8 mouse cellular contexts compared by ENCODE assay signal in genomic region chr5:77307821-77308553, GRCm38 (mm10). TPM values are rescaled to one million over a fixed set of nuclear protein-coding genes. Genes with fewer than 3 reads are reported as not detected.
DNase-seq lines count a peak whose midpoint lies in the region; ATAC-seq lines count a peak whose summit lies in the region.
"Had no signal": no experiment of that assay in that cellular context is flagged by ENCODE, and none has a peak within 500 bp of the region (broad histone marks: within the 10 kb centered on the region; RNA-seq: fewer than 3 reads in every experiment).

No protein-coding gene starts in this region.

- H3K36me3 ChIP-seq in megakaryocyte, embryonic 14.5 days (replicated peaks; ENCODE audit: low read length), result peaks cover 45% of the 10 kb centered on the region
- H3K36me3 ChIP-seq in forebrain, embryonic 14.5 days (ENCODE audit: control insufficient read depth, insufficient read depth, low read length), result peaks cover 33% of the 10 kb centered on the region
- peaks cover 35% of the 10 kb centered on the region for H3K36me3 ChIP-seq in liver, embryonic 13.5 days

- no peak for ATAC-seq in megakaryocyte, adult 5-6 weeks (ENCODE audit: poor library complexity, severe bottlenecking)
- ATAC-seq in forebrain, embryonic 14.5 days, result no peak
- ATAC-seq in liver, embryonic 13.5 days (ENCODE audit: low read depth), result no peak
- ATAC-seq: inflammation-experienced regulatory T-cells, adult 6 months had no signal

- peaks cover 34% of the 10 kb centered on the region for H3K4me1 ChIP-seq in megakaryocyte, embryonic 14.5 days
- H3K4me1 ChIP-seq in forebrain, embryonic 14.5 days (ENCODE audit: control insufficient read depth, insufficient read depth, low read length), result peaks cover 19% of the 10 kb centered on the region
- H3K4me1 ChIP-seq in liver, embryonic 13.5 days (replicated peaks), result peaks cover 40% of the 10 kb centered on the region

- H3K27ac ChIP-seq in forebrain, embryonic 14.5 days (ENCODE audit: low read depth, low read length), result no peak overlapping the region
- H3K27ac ChIP-seq in liver, embryonic 13.5 days, result peak overlapping the region; percentile 35

- WGBS in forebrain, embryonic 14.5 days, result 83% methylated on average over 5 of the region's 5 CpGs
- WGBS in liver, embryonic 13.5 days (ENCODE audit: insufficient replicate concordance), result 28% methylated on average over 5 of the region's 5 CpGs

- peak overlapping the region; percentile 98 for H3K4me3 ChIP-seq in megakaryocyte, embryonic 14.5 days (replicated peaks)
- peak overlapping the region; percentile 90 for H3K4me3 ChIP-seq in forebrain, embryonic 14.5 days (ENCODE audit: low read depth, low read length)
- peak overlapping the region; percentile 88 for H3K4me3 ChIP-seq in liver, embryonic 13.5 days (replicated peaks)

- H3K9me3 ChIP-seq in megakaryocyte, embryonic 14.5 days, result no peaks in the 10 kb centered on the region
- H3K9me3 ChIP-seq in forebrain, embryonic 14.5 days (replicated peaks; ENCODE audit: control insufficient read depth, low read length), result no peaks in the 10 kb centered on the region
- no peaks in the 10 kb centered on the region for H3K9me3 ChIP-seq in liver, embryonic 13.5 days (replicated peaks)

- no peak for DNase-seq in forebrain, embryonic 14.5 days (ENCODE audit: low spot score)
- DNase-seq in liver, embryonic 13.5 days, result no peak
- DNase-seq in adrenal gland, postnatal 10 days, result no peak
- no peak for DNase-seq in spleen, postnatal 4 days (ENCODE audit: low spot score in 2 of 2)
- DNase-seq in kidney, adult 9 months, result no peak

- peak overlapping the region; percentile 79 for H3K9ac ChIP-seq in forebrain, embryonic 14.5 days (ENCODE audit: low read length)
- peak overlapping the region; percentile 90 for H3K9ac ChIP-seq in liver, embryonic 13.5 days

- no peaks in the 10 kb centered on the region for H3K27me3 ChIP-seq in megakaryocyte, embryonic 14.5 days (replicated peaks)
- H3K27me3 ChIP-seq in forebrain, embryonic 14.5 days (replicated peaks; ENCODE audit: control insufficient read depth, insufficient read depth, low read length), result no peaks in the 10 kb centered on the region
- H3K27me3 ChIP-seq in liver, embryonic 13.5 days, result no peaks in the 10 kb centered on the region

- peak overlapping the region; percentile 100 for H3K4me2 ChIP-seq in forebrain, embryonic 14.5 days (ENCODE audit: low read length)
- H3K4me2 ChIP-seq in liver, embryonic 13.5 days, result peak overlapping the region; percentile 100

RNA-seq across cellular contexts. Expression of gene Noa1, which starts 1.9 kb away (rescaled TPM):
- polyA plus RNA-seq in megakaryocyte, embryonic 14.5 days (2012; ENCODE audit: insufficient read depth, low replicate concordance), result 14.4 and 14.9 TPM in 2 replicates
- 18.0 and 24.7 TPM in 2 replicates for total RNA-seq in megakaryocyte, adult 5-6 weeks (2015)
- total RNA-seq in megakaryocyte, adult 5-6 weeks (2017), result 10.2 and 15.8 TPM in 2 replicates
- polyA plus RNA-seq in forebrain, embryonic 14.5 days (2014; fragmentation: Nextera tagmentation; extraction: Ambion mirVana), result 30.2 and 35.7 TPM in 2 replicates
- polyA plus RNA-seq in liver, embryonic 13.5 days (2015; fragmentation: Nextera tagmentation; extraction: Ambion mirVana), result 30.1 and 33.6 TPM in 2 replicates
- 10 to 100 TPM; 26.7 to 28.0 TPM for total RNA-seq in adrenal gland, postnatal 10 days (2021)

RNA-seq across cellular contexts. Expression of gene Polr2b, which starts 2.0 kb away (rescaled TPM):
- polyA plus RNA-seq in megakaryocyte, embryonic 14.5 days (2012; ENCODE audit: insufficient read depth, low replicate concordance), result 0.39 and 1.0 TPM in 2 replicates
- 60.9 and 79.2 TPM in 2 replicates for total RNA-seq in megakaryocyte, adult 5-6 weeks (2015)
- total RNA-seq in megakaryocyte, adult 5-6 weeks (2017), result 100 and 101 TPM in 2 replicates
- 86.8 and 90.9 TPM in 2 replicates for polyA plus RNA-seq in forebrain, embryonic 14.5 days (2014; fragmentation: Nextera tagmentation; extraction: Ambion mirVana)
- polyA plus RNA-seq in liver, embryonic 13.5 days (2015; fragmentation: Nextera tagmentation; extraction: Ambion mirVana), result 35.3 and 43.0 TPM in 2 replicates
- total RNA-seq in adrenal gland, postnatal 10 days (2021), result 10 to 100 TPM; 52.2 to 55.9 TPM

RNA-seq across cellular contexts. Expression of gene Rest, which starts 42.7 kb away (rescaled TPM):
- 3.7 and 6.7 TPM in 2 replicates for polyA plus RNA-seq in megakaryocyte, embryonic 14.5 days (2012; ENCODE audit: insufficient read depth, low replicate concordance)
- total RNA-seq in megakaryocyte, adult 5-6 weeks (2015), result 19.9 and 21.1 TPM in 2 replicates
- 31.5 and 37.9 TPM in 2 replicates for total RNA-seq in megakaryocyte, adult 5-6 weeks (2017)
- 7.4 and 7.5 TPM in 2 replicates for polyA plus RNA-seq in forebrain, embryonic 14.5 days (2014; fragmentation: Nextera tagmentation; extraction: Ambion mirVana)
- polyA plus RNA-seq in liver, embryonic 13.5 days (2015; fragmentation: Nextera tagmentation; extraction: Ambion mirVana), result 8.0 and 9.0 TPM in 2 replicates
- 10 to 100 TPM; 26.3 TPM for total RNA-seq in adrenal gland, postnatal 10 days (2021)

Comparison
In these comparisons a context has a peak if more than half of its experiments do, and no peak if none do; other contexts are left out.
1. RNA of gene Polr2b, which starts 2.0 kb away (polyA plus RNA-seq): 86.8 to 90.9 TPM in forebrain, embryonic 14.5 days and 35.3 to 43.0 TPM in liver, embryonic 13.5 days; 0.39 to 1.0 TPM in megakaryocyte, embryonic 14.5 days; every median in the first group is over 10 times any median in the second.
2. Peak in every context shown above with its lines, with median percentiles within 50 percentile points of each other: H3K4me3 ChIP-seq.